Mouse (Mus musculus): ENCODE results near the gene Daam1. TPM values are rescaled to one million over a fixed set of nuclear protein-coding genes. Genes with fewer than 3 reads are reported as not detected.

Daam1 gene
- total RNA-seq, 1 experiment from 2014 or later: 15.2 TPM

GRCm38 (mm10) chr12:71949606-71950005 lies 118.7 kb downstream of the Daam1 start:
- no peak for ATAC-seq (replicated peaks; ENCODE audit: insufficient number of reproducible peaks, low FRiP score, low TSS enrichment, poor library complexity, severe bottlenecking)

- no peak for ATAC-seq (replicated peaks; ENCODE audit: insufficient number of reproducible peaks, low FRiP score, low TSS enrichment, poor library complexity, severe bottlenecking)
Observed at GRCm38 (mm10) chr12:71950095-71950877, 119.4 kb downstream of the Daam1 start.

GRCm38 (mm10) chr12:71954180-71954935 lies 123.5 kb downstream of the Daam1 start:
- no peak for ATAC-seq (replicated peaks; ENCODE audit: insufficient number of reproducible peaks, low FRiP score, low TSS enrichment, poor library complexity, severe bottlenecking)

- ATAC-seq (replicated peaks; ENCODE audit: insufficient number of reproducible peaks, low FRiP score, low TSS enrichment, poor library complexity, severe bottlenecking): no peak
Observed at GRCm38 (mm10) chr12:71956980-71957379, 126.1 kb downstream of the Daam1 start.

- no peak for ATAC-seq (replicated peaks; ENCODE audit: insufficient number of reproducible peaks, low FRiP score, low TSS enrichment, poor library complexity, severe bottlenecking)
Observed at GRCm38 (mm10) chr12:71957496-71957895, 126.6 kb downstream of the Daam1 start.

GRCm38 (mm10) chr12:71959351-71959991 lies 128.6 kb downstream of the Daam1 start:
- no peak for ATAC-seq (replicated peaks; ENCODE audit: insufficient number of reproducible peaks, low FRiP score, low TSS enrichment, poor library complexity, severe bottlenecking)

GRCm38 (mm10) chr12:71961671-71962070 lies 130.8 kb downstream of the Daam1 start:
- ATAC-seq (replicated peaks; ENCODE audit: insufficient number of reproducible peaks, low FRiP score, low TSS enrichment, poor library complexity, severe bottlenecking): no peak

GRCm38 (mm10) chr12:71962616-71963015 lies 131.7 kb downstream of the Daam1 start:
- ATAC-seq (replicated peaks; ENCODE audit: insufficient number of reproducible peaks, low FRiP score, low TSS enrichment, poor library complexity, severe bottlenecking): no peak

- no peak for ATAC-seq (replicated peaks; ENCODE audit: insufficient number of reproducible peaks, low FRiP score, low TSS enrichment, poor library complexity, severe bottlenecking)
Observed at GRCm38 (mm10) chr12:71968592-71968991, 137.7 kb downstream of the Daam1 start.

- no peak for ATAC-seq (replicated peaks; ENCODE audit: insufficient number of reproducible peaks, low FRiP score, low TSS enrichment, poor library complexity, severe bottlenecking)
Observed at GRCm38 (mm10) chr12:71969022-71969421, 138.1 kb downstream of the Daam1 start.

GRCm38 (mm10) chr12:71969439-71969838 lies 138.6 kb downstream of the Daam1 start:
- no peak for ATAC-seq (replicated peaks; ENCODE audit: insufficient number of reproducible peaks, low FRiP score, low TSS enrichment, poor library complexity, severe bottlenecking)

- ATAC-seq (replicated peaks; ENCODE audit: insufficient number of reproducible peaks, low FRiP score, low TSS enrichment, poor library complexity, severe bottlenecking): no peak
Observed at GRCm38 (mm10) chr12:71969941-71970629, 139.2 kb downstream of the Daam1 start.

GRCm38 (mm10) chr12:71970791-71971654 lies 140.1 kb downstream of the Daam1 start:
- ATAC-seq (replicated peaks; ENCODE audit: insufficient number of reproducible peaks, low FRiP score, low TSS enrichment, poor library complexity, severe bottlenecking): no peak

GRCm38 (mm10) chr12:71972126-71972525 lies 141.2 kb downstream of the Daam1 start:
- no peak for ATAC-seq (replicated peaks; ENCODE audit: insufficient number of reproducible peaks, low FRiP score, low TSS enrichment, poor library complexity, severe bottlenecking)

GRCm38 (mm10) chr12:71972619-71973266 lies 141.9 kb downstream of the Daam1 start:
- no peak for ATAC-seq (replicated peaks; ENCODE audit: insufficient number of reproducible peaks, low FRiP score, low TSS enrichment, poor library complexity, severe bottlenecking)

GRCm38 (mm10) chr12:71973577-71973976 lies 142.7 kb downstream of the Daam1 start:
- no peak for ATAC-seq (replicated peaks; ENCODE audit: insufficient number of reproducible peaks, low FRiP score, low TSS enrichment, poor library complexity, severe bottlenecking)

GRCm38 (mm10) chr12:71975626-71976025 lies 144.7 kb downstream of the Daam1 start:
- ATAC-seq (replicated peaks; ENCODE audit: insufficient number of reproducible peaks, low FRiP score, low TSS enrichment, poor library complexity, severe bottlenecking): no peak

All from monocyte, adult 5-6 weeks (primary cell).